Mouse (Mus musculus): ENCODE data around the gene Fbxl7. TPM values are rescaled to one million over a fixed set of nuclear protein-coding genes. Genes with fewer than 3 reads are reported as not detected.

The Fbxl7 gene
- polyA plus RNA-seq, 1 experiment from 2014 or later: 0.95 TPM

DNA sequence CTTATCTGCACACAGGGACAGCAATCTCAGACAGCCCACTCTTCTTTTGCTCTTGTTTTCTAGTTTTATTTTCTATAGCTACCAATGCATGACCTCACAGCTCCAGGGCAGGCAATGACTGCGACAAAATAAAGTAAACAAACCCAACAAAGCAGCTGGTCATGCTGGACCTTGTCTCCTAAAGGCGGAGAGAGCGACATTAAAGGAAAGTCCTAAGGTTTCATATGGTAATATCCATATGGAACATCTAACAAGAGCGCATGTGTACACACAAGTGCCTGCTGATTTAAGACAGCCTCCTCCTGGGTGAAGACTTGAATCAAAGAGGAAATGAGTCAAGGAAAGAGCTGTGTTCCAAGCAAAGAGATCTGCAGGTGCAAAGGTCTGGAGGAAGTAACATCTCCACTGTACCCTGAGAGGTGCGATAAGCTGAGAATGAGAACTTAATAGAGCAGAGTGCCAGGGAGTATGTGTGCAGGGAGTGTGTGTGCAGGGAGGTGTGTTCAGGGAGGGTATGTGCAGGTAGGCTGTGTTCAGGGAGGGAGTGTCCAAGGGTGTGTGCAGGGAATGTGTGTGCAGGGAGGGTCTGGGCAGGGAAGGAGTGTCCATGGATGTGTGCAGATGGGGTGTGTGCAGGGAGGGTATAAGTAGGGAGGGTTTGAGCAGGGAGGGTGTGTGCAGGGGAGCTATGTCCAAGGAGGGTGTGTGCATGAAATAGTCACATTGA is 193.3 kb downstream of the Fbxl7 start:
- no peaks in the 10 kb centered on the region for H3K36me3 ChIP-seq (replicated peaks; ENCODE audit: insufficient read depth, low read length)
- WGBS (ENCODE audit: insufficient replicate concordance): 62% methylated on average over 5 of the region's 5 CpGs
- H3K4me1 ChIP-seq (ENCODE audit: insufficient read depth): no peaks in the 10 kb centered on the region
- H3K9ac ChIP-seq (replicated peaks): no peak overlapping the region
- no peak overlapping the region for H3K27ac ChIP-seq (ENCODE audit: low read depth)
- ATAC-seq (no peak), DNase-seq (no peak)
- no peak overlapping the region for H3K4me3 ChIP-seq (ENCODE audit: low read depth, low read length)
- no peaks in the 10 kb centered on the region for H3K9me3 ChIP-seq (ENCODE audit: low read length)
- no peaks in the 10 kb centered on the region for H3K27me3 ChIP-seq (ENCODE audit: insufficient read depth, low read length)
- no peak for TF ChIP-seq CTCF (IDR thresholded peaks at IDR 0.05; ENCODE audit: low read depth)
- TF ChIP-seq EP300 (IDR thresholded peaks at IDR 0.05; ENCODE audit: low read depth): no peak
- no peak overlapping the region for H3K4me2 ChIP-seq (ENCODE audit: low read depth, low read length)

DNA sequence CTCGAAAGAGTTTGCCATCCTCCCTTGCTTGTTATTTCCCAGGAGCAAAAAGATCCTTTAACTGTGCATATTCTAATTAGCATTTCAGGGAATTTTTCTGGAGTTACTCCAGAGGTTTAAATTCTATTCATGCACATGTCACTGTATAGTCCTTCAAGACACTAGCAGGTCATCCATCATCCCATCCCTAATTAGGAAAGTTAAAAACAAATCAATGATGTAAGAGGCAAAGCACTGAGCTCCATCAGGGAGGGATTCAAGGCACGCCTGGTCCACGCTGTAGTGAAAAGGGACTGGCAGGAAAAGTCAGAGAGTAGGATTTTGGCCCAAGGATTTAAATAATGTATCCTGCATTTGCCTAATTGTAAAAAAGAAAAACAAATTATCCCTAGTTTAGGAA is 202.3 kb downstream of the Fbxl7 start:
- ATAC-seq (no peak), DNase-seq (no peak)
- no peaks in the 10 kb centered on the region for H3K27me3 ChIP-seq (ENCODE audit: insufficient read depth, low read length)
- no peak overlapping the region for H3K9ac ChIP-seq (replicated peaks)
- H3K36me3 ChIP-seq (replicated peaks; ENCODE audit: insufficient read depth, low read length): no peaks in the 10 kb centered on the region
- H3K4me3 ChIP-seq (ENCODE audit: low read depth, low read length): no peak overlapping the region
- H3K9me3 ChIP-seq (ENCODE audit: low read length): no peaks in the 10 kb centered on the region
- TF ChIP-seq EP300 (IDR thresholded peaks at IDR 0.05; ENCODE audit: low read depth) (no peak), CTCF (IDR thresholded peaks at IDR 0.05; ENCODE audit: low read depth) (no peak)
- no peak overlapping the region for H3K27ac ChIP-seq (ENCODE audit: low read depth)
- no peaks in the 10 kb centered on the region for H3K4me1 ChIP-seq (ENCODE audit: insufficient read depth)
- no peak overlapping the region for H3K4me2 ChIP-seq (ENCODE audit: low read depth, low read length)
- 67% methylated on average over 3 of the region's 3 CpGs for WGBS (ENCODE audit: insufficient replicate concordance)

DNA sequence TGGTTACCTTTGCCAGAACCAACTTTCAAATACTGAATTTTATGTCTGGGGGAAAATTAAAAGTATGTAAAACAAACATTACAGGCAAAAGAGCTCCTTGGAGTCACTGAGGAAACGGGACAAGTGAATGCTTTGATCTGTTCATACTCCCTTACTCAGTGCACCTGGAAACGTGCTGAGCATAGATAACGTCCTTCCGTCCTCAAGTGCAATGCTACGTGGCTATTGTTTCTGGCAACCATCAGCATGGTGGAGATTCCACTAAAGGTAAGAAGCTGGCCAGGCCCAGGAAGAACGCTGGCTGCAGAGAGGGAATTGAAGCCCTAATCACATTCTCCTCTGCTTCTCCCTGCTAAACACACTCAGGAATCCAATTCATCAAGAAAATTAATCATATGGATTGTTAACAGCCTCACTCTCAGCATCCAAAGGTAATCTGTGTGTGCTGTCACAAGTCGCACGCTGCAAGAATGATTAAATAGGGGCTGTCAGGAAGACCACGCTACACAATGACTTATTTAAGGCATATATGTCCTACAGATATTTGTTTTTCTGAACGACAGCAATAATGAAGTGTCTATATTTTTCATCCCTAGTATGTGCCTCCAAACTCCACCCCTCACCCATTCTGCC is 206.8 kb downstream of the Fbxl7 start:
- no peak for TF ChIP-seq EP300 (IDR thresholded peaks at IDR 0.05; ENCODE audit: low read depth)
- TF ChIP-seq CTCF (IDR thresholded peaks at IDR 0.05; ENCODE audit: low read depth): no peak
- Histone ChIP-seq H3K4me2 (ENCODE audit: low read depth, low read length) (no peak overlapping the region), H3K4me1 (ENCODE audit: insufficient read depth) (no peaks in the 10 kb centered on the region), H3K4me3 (ENCODE audit: low read depth, low read length) (no peak overlapping the region), H3K27ac (ENCODE audit: low read depth) (no peak overlapping the region), H3K9me3 (ENCODE audit: low read length) (no peaks in the 10 kb centered on the region), H3K27me3 (ENCODE audit: insufficient read depth, low read length) (no peaks in the 10 kb centered on the region), H3K9ac (replicated peaks) (no peak overlapping the region), H3K36me3 (replicated peaks; ENCODE audit: insufficient read depth, low read length) (no peaks in the 10 kb centered on the region)
- ATAC-seq (no peak), DNase-seq (no peak)
- 70% methylated on average over 10 of the region's 10 CpGs for WGBS (ENCODE audit: insufficient replicate concordance)

DNA sequence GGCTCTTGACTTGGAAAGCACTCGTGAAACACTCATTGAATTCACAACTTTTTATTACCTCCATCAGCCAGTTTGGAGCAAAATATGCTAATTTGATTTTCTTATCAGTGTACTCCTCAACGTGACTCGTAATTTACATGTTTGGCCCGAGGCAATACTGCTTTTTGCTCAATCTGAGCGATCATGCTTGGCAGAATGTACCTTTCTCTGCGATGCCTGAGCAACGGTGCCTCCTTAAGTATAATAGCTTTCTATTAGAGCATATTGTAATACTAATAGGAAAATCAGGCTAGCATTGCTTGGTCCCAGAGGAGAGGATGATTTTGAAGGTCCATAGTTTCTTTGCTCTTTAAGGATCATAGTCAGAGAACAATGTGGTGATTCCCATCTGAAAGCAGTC is 207.7 kb downstream of the Fbxl7 start:
- ATAC-seq (no peak), DNase-seq (no peak)
- 77% methylated on average over 7 of the region's 7 CpGs for WGBS (ENCODE audit: insufficient replicate concordance)
- Histone ChIP-seq H3K27ac (ENCODE audit: low read depth) (no peak overlapping the region), H3K9me3 (ENCODE audit: low read length) (no peaks in the 10 kb centered on the region), H3K4me1 (ENCODE audit: insufficient read depth) (no peaks in the 10 kb centered on the region), H3K4me3 (ENCODE audit: low read depth, low read length) (no peak overlapping the region), H3K4me2 (ENCODE audit: low read depth, low read length) (no peak overlapping the region), H3K27me3 (ENCODE audit: insufficient read depth, low read length) (no peaks in the 10 kb centered on the region), H3K36me3 (replicated peaks; ENCODE audit: insufficient read depth, low read length) (no peaks in the 10 kb centered on the region), H3K9ac (replicated peaks) (no peak overlapping the region)
- TF ChIP-seq CTCF (IDR thresholded peaks at IDR 0.05; ENCODE audit: low read depth): no peak
- no peak for TF ChIP-seq EP300 (IDR thresholded peaks at IDR 0.05; ENCODE audit: low read depth)

DNA sequence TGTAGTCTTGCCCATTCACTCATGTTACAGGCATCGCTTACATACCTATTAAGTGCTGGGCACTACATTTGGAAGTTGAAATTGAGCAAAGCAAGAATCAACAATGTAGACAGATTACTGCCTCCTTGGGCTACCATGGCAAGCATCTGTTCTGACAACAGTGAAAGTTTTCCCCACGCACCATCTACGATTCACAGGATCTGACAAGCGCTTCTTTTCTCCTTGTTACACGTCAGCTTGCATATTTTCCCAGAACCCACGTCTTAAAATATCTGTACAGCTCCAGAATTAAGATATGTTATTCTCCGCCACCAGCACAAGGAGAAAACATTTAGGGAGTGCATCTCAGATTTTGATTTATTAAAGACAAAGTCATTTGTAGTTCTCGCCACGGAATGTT is 213.1 kb downstream of the Fbxl7 start:
- Histone ChIP-seq H3K4me3 (ENCODE audit: low read depth, low read length) (no peak overlapping the region), H3K36me3 (replicated peaks; ENCODE audit: insufficient read depth, low read length) (no peaks in the 10 kb centered on the region), H3K9me3 (ENCODE audit: low read length) (no peaks in the 10 kb centered on the region), H3K27me3 (ENCODE audit: insufficient read depth, low read length) (no peaks in the 10 kb centered on the region), H3K4me1 (ENCODE audit: insufficient read depth) (no peaks in the 10 kb centered on the region), H3K27ac (ENCODE audit: low read depth) (no peak overlapping the region), H3K4me2 (ENCODE audit: low read depth, low read length) (no peak overlapping the region), H3K9ac (replicated peaks) (no peak overlapping the region)
- WGBS (ENCODE audit: insufficient replicate concordance): 80% methylated on average over 9 of the region's 9 CpGs
- ATAC-seq (no peak), DNase-seq (no peak)
- TF ChIP-seq EP300 (IDR thresholded peaks at IDR 0.05; ENCODE audit: low read depth): no peak
- TF ChIP-seq CTCF (IDR thresholded peaks at IDR 0.05; ENCODE audit: low read depth): no peak

DNA sequence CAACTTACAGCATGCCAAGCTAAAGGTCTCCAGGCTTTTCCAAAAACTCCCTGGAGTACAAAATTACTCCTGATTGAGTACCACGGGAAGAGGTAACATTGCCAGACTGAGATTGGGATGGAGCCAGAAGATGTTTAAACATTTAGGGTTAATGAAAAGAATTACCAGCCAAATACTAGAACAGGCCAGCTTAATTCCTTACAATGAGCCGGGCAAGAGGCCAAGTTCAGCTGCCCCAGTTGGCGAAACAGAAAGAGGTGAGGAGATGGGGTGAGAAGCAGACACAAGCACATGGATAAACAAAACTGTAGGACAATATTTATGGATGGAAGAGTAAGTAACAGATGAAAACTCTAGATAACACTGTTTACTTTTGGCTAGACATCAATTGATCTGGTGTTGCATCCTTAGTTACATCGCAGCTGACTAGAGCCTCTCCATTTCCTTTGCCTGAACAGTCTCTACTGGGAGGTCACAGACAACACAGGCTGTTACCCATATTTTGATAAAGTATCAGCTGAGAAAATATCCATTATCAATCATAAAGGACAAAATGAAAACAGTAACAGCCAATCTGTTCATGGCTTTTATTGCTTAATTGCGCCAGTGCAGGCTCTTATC is 222.0 kb downstream of the Fbxl7 start:
- WGBS (ENCODE audit: insufficient replicate concordance): 66% methylated on average over 5 of the region's 5 CpGs
- no peak for ATAC-seq

More for the DNA sequence above, 222.0 kb downstream of the Fbxl7 start:
- H3K9me3 ChIP-seq (ENCODE audit: low read length): no peaks in the 10 kb centered on the region
- TF ChIP-seq EP300 (IDR thresholded peaks at IDR 0.05; ENCODE audit: low read depth): no peak
- no peak for TF ChIP-seq CTCF (IDR thresholded peaks at IDR 0.05; ENCODE audit: low read depth)
- H3K36me3 ChIP-seq (replicated peaks; ENCODE audit: insufficient read depth, low read length): no peaks in the 10 kb centered on the region
- no peaks in the 10 kb centered on the region for H3K4me1 ChIP-seq (ENCODE audit: insufficient read depth)
- H3K27me3 ChIP-seq (ENCODE audit: insufficient read depth, low read length): no peaks in the 10 kb centered on the region
- no peak overlapping the region for H3K4me2 ChIP-seq (ENCODE audit: low read depth, low read length)
- DNase-seq: no peak
- H3K27ac ChIP-seq (ENCODE audit: low read depth): no peak overlapping the region
- no peak overlapping the region for H3K4me3 ChIP-seq (ENCODE audit: low read depth, low read length)
- no peak overlapping the region for H3K9ac ChIP-seq (replicated peaks)

All from liver, postnatal 0 days (tissue).